Mouse (Mus musculus) C2C12 (cell line): ENCODE data around the gene Sgcg.

Source experiments
- CTCF ChIP-seq: IDR thresholded peaks from one replicate; pipeline ENCODE4 v1.5.1; 2011; ENCODE audit not compliant: control insufficient read depth, insufficient read depth, insufficient read length
- FOSL1 ChIP-seq: IDR thresholded peaks from one replicate; pipeline ENCODE4 v1.8.0; 2011; ENCODE audit warnings: mild to moderate bottlenecking, low read length; ENCODE audit not compliant: poor library complexity, insufficient read depth, severe bottlenecking
- MAX ChIP-seq: IDR thresholded peaks from one replicate; pipeline ENCODE4 v1.6.1; 2011; ENCODE audit warnings: mild to moderate bottlenecking, control low read depth
- MYOG ChIP-seq: IDR thresholded peaks from one replicate; pipeline ENCODE4 v1.6.1; 2011; ENCODE audit not compliant: control insufficient read depth, insufficient read length; ENCODE audit errors: extremely low read depth
- USF1 ChIP-seq: IDR thresholded peaks from one replicate; pipeline ENCODE4 v1.6.1; 2011; ENCODE audit warnings: low read depth, mild to moderate bottlenecking, control low read depth, moderate library complexity

- TF ChIP-seq CTCF (no peak), USF1 (no peak), FOSL1 (no peak), MAX (no peak), MYOG (no peak)
These were observed 28.5 kb downstream of the Sgcg start for GRCm38 (mm10) chr14:61229763-61230162.
